In genomic region chr3:106485810-106486209, GRCm38 (mm10) we compare ENCODE assay signal across 10 mouse cellular contexts. TPM values are rescaled to one million over a fixed set of nuclear protein-coding genes. Genes with fewer than 3 reads are reported as not detected.
DNase-seq lines count a peak whose midpoint lies in the region; ATAC-seq lines count a peak whose summit lies in the region.
"Had no signal": no experiment of that assay in that cellular context is flagged by ENCODE, and none has a peak within 500 bp of the region (broad histone marks: within the 10 kb centered on the region; RNA-seq: fewer than 3 reads in every experiment).

No protein-coding gene starts in this region.

- no peaks in the 10 kb centered on the region for H3K27me3 ChIP-seq in megakaryocyte, embryonic 14.5 days (replicated peaks)

- peaks cover 70% of the 10 kb centered on the region for H3K36me3 ChIP-seq in megakaryocyte, embryonic 14.5 days (replicated peaks; ENCODE audit: low read length)
- H3K36me3 ChIP-seq: kidney, embryonic 15.5 days; neural tube, embryonic 12.5 days had no signal

- peak overlapping the region; percentile 98 for H3K4me3 ChIP-seq in megakaryocyte, embryonic 14.5 days (replicated peaks)
- H3K4me3 ChIP-seq: kidney, embryonic 15.5 days; neural tube, embryonic 12.5 days had no signal

- no peaks in the 10 kb centered on the region for H3K9me3 ChIP-seq in megakaryocyte, embryonic 14.5 days
- H3K9me3 ChIP-seq: kidney, embryonic 15.5 days; neural tube, embryonic 12.5 days had no signal

- H3K4me1 ChIP-seq in megakaryocyte, embryonic 14.5 days = peaks cover 96% of the 10 kb centered on the region

- DNase-seq in spleen, postnatal 36 days (ENCODE audit: low spot score in 2 of 2) = peak; percentile 64 to 68
- no peak for DNase-seq in spleen, postnatal 14 days (ENCODE audit: low spot score in 2 of 2)
- peak; percentile 42 to 66 for DNase-seq in thymus, postnatal 36 days
- no peak for DNase-seq in cerebellum, postnatal 36 days
- DNase-seq in layer of hippocampus, adult 9-10 months (ENCODE audit: low spot score) = no peak
- DNase-seq in embryo, embryonic 10.5 days (ENCODE audit: low spot score) = no peak

- peak; percentile 60 for ATAC-seq in granulocyte monocyte progenitor cell, adult 5-6 weeks (replicated peaks; ENCODE audit: poor library complexity, severe bottlenecking)

RNA-seq across cellular contexts. Expression of gene Dennd2d, which starts 3.6 kb away (rescaled TPM):
- 22.1 and 26.3 TPM in 2 replicates for total RNA-seq in granulocyte monocyte progenitor cell, adult 5-6 weeks (2014; fragmentation: Nextera tagmentation)
- 18.8 and 26.5 TPM in 2 replicates for total RNA-seq in granulocyte monocyte progenitor cell, adult 5-6 weeks (2017)
- polyA plus RNA-seq in megakaryocyte, embryonic 14.5 days (2012; ENCODE audit: insufficient read depth, low replicate concordance) = 13.9 TPM in 1 of 2 replicates, not detected in the other

Comparison
In these comparisons a context has a peak if more than half of its experiments do, and no peak if none do; other contexts are left out.
1. DNase-seq: peak in spleen, postnatal 36 days (2 of 2) and thymus, postnatal 36 days (2 of 2); none in spleen, postnatal 14 days (0 of 2), cerebellum, postnatal 36 days (0 of 2), layer of hippocampus, adult 9-10 months (single experiment) and embryo, embryonic 10.5 days (single experiment).